Mouse (Mus musculus) embryonic facial prominence, embryonic 13.5 days (tissue): Measurements from ENCODE around the gene Kif23. TPM values are rescaled to one million over a fixed set of nuclear protein-coding genes. Genes with fewer than 3 reads are reported as not detected.

Source experiments
- ATAC-seq: fragments of 200-750 bp; cut with Nextera tagmentation; 2 replicates; pipeline ENCODE4 v1.8.0; 2017; ENCODE audit warnings: low read depth; ENCODE audit not compliant: insufficient number of reproducible peaks, insufficient read depth, low FRiP score, low TSS enrichment
- H3K27ac ChIP-seq: fragments of 300-500 bp; sonication (generic); 2 replicates; pipeline ENCODE4 v1.5.1; 2015; ENCODE audit warnings: moderate library complexity, mild to moderate bottlenecking, inconsistent platforms
- H3K27me3 ChIP-seq: fragments of 300-500 bp; sonication (generic); 2 replicates; pipeline ENCODE4 v1.6.1; 2015; ENCODE audit warnings: mild to moderate bottlenecking, inconsistent platforms
- H3K36me3 ChIP-seq: fragments of 300-500 bp; sonication (generic); 2 replicates; pipeline ENCODE4 v1.6.1; 2015; ENCODE audit warnings: mild to moderate bottlenecking, inconsistent platforms
- H3K4me1 ChIP-seq: fragments of 300-500 bp; sonication (generic); 2 replicates; pipeline ENCODE4 v1.6.1; 2015; ENCODE audit warnings: inconsistent platforms
- H3K4me2 ChIP-seq: fragments of 300-500 bp; sonication (generic); 2 replicates; pipeline ENCODE4 v1.6.1; 2015; ENCODE audit warnings: moderate library complexity, mild to moderate bottlenecking, inconsistent platforms
- H3K4me3 ChIP-seq: fragments of 300-500 bp; sonication (generic); 2 replicates; pipeline ENCODE4 v1.5.1; 2015; ENCODE audit warnings: mild to moderate bottlenecking, inconsistent platforms
- H3K9ac ChIP-seq: fragments of 300-500 bp; sonication (generic); 2 replicates; pipeline ENCODE4 v1.6.1; 2015; ENCODE audit warnings: mild to moderate bottlenecking, inconsistent platforms
- H3K9me3 ChIP-seq: fragments of 300-500 bp; sonication (generic); 2 replicates; pipeline ENCODE4 v1.6.1; 2016; ENCODE audit warnings: inconsistent platforms
- WGBS: fragments of 180-500 bp; shearing (Covaris S2); methylation state at CpG from one replicate; pipeline ENCODE4 v1.1.7; 2015; ENCODE audit warnings: mixed read lengths; 5-methylcytosine and 5-hydroxymethylcytosine counted together
- polyA plus RNA-seq: library from polyadenylated mRNA; unstranded; fragments of >200 nt; fragmentation: Nextera tagmentation; extraction: Ambion mirVana; gene quantifications from 2 replicates; pipeline ENCODE4 v1.2.1, GENCODE M21; 2015

The Kif23 gene
- polyA plus RNA-seq, 1 experiment from 2014 or later: 108 TPM

- ATAC-seq: no peak
- Histone ChIP-seq H3K9me3 (no peaks in the 10 kb centered on the region), H3K36me3 (peaks cover 58% of the 10 kb centered on the region), H3K4me3 (no peak overlapping the region), H3K9ac (no peak overlapping the region), H3K27me3 (no peaks in the 10 kb centered on the region), H3K4me1 (0 out of 2 replicates have a peak, but pooled peaks cover 6% of the 10 kb centered on the region), H3K27ac (no peak overlapping the region), H3K4me2 (no peak overlapping the region)
- WGBS: 90% methylated on average over 3 of the region's 3 CpGs
Measured at GRCm38 (mm10) chr9:61941054-61941453, 5.5 kb downstream of the Kif23 start.

GRCm38 (mm10) chr9:61933333-61933732 lies 13.2 kb downstream of the Kif23 start:
- no peak overlapping the region for H3K27ac ChIP-seq
- peaks cover 89% of the 10 kb centered on the region for H3K36me3 ChIP-seq
- no peak for ATAC-seq
- no peaks in the 10 kb centered on the region for H3K4me1 ChIP-seq
- 76% methylated on average over 2 of the region's 2 CpGs for WGBS
- no peak overlapping the region for H3K4me3 ChIP-seq
- no peaks in the 10 kb centered on the region for H3K9me3 ChIP-seq
- H3K9ac ChIP-seq: no peak overlapping the region
- no peaks in the 10 kb centered on the region for H3K27me3 ChIP-seq
- H3K4me2 ChIP-seq: no peak overlapping the region

GRCm38 (mm10) chr9:61932009-61932408 lies 14.6 kb downstream of the Kif23 start:
- 93% methylated on average over 3 of the region's 3 CpGs for WGBS
- Histone ChIP-seq H3K36me3 (peaks cover 91% of the 10 kb centered on the region), H3K27me3 (no peaks in the 10 kb centered on the region), H3K9me3 (no peaks in the 10 kb centered on the region), H3K4me2 (no peak overlapping the region), H3K9ac (no peak overlapping the region), H3K27ac (no peak overlapping the region), H3K4me1 (no peaks in the 10 kb centered on the region), H3K4me3 (no peak overlapping the region)
- no peak for ATAC-seq

- no peak overlapping the region for H3K4me2 ChIP-seq
- H3K9ac ChIP-seq: no peak overlapping the region
- H3K27ac ChIP-seq: no peak overlapping the region
- H3K27me3 ChIP-seq: no peaks in the 10 kb centered on the region
- H3K36me3 ChIP-seq: peaks cover 89% of the 10 kb centered on the region
- H3K4me3 ChIP-seq: no peak overlapping the region
- no peak for ATAC-seq
- H3K4me1 ChIP-seq: no peaks in the 10 kb centered on the region
- H3K9me3 ChIP-seq: no peaks in the 10 kb centered on the region
- 94% methylated on average over 10 of the region's 10 CpGs for WGBS
Measured at GRCm38 (mm10) chr9:61925086-61925660, 21.4 kb downstream of the Kif23 start.

GRCm38 (mm10) chr9:61920331-61920730 lies 26.2 kb downstream of the Kif23 start:
- no peaks in the 10 kb centered on the region for H3K9me3 ChIP-seq
- WGBS: 94% methylated on average over 6 of the region's 6 CpGs
- ATAC-seq: no peak
- H3K27ac ChIP-seq: no peak overlapping the region
- no peak overlapping the region for H3K4me2 ChIP-seq
- H3K4me1 ChIP-seq: no peaks in the 10 kb centered on the region
- peaks cover 72% of the 10 kb centered on the region for H3K36me3 ChIP-seq
- no peak overlapping the region for H3K9ac ChIP-seq
- H3K4me3 ChIP-seq: no peak overlapping the region
- H3K27me3 ChIP-seq: no peaks in the 10 kb centered on the region

GRCm38 (mm10) chr9:61919464-61919863 lies 27.1 kb downstream of the Kif23 start:
- no peak for ATAC-seq
- H3K27ac ChIP-seq: no peak overlapping the region
- H3K9ac ChIP-seq: no peak overlapping the region
- no peak overlapping the region for H3K4me2 ChIP-seq
- 90% methylated on average over 5 of the region's 5 CpGs for WGBS
- H3K27me3 ChIP-seq: no peaks in the 10 kb centered on the region
- no peaks in the 10 kb centered on the region for H3K9me3 ChIP-seq
- H3K36me3 ChIP-seq: peaks cover 64% of the 10 kb centered on the region
- no peaks in the 10 kb centered on the region for H3K4me1 ChIP-seq
- no peak overlapping the region for H3K4me3 ChIP-seq

- 74% methylated on average over 6 of the region's 6 CpGs for WGBS
- H3K27ac ChIP-seq: no peak overlapping the region
Measured at GRCm38 (mm10) chr9:61917436-61917835, 29.1 kb downstream of the Kif23 start.

GRCm38 (mm10) chr9:61916986-61917385 lies 29.6 kb downstream of the Kif23 start:
- H3K36me3 ChIP-seq: peaks cover 58% of the 10 kb centered on the region
- peaks cover 16% of the 10 kb centered on the region for H3K4me1 ChIP-seq
- no peak overlapping the region for H3K4me3 ChIP-seq
- no peak overlapping the region for H3K27ac ChIP-seq
- H3K27me3 ChIP-seq: no peaks in the 10 kb centered on the region
- H3K9ac ChIP-seq: no peak overlapping the region
- ATAC-seq: no peak
- 95% methylated on average over 3 of the region's 3 CpGs for WGBS
- no peak overlapping the region for H3K4me2 ChIP-seq
- no peaks in the 10 kb centered on the region for H3K9me3 ChIP-seq

More at GRCm38 (mm10) chr9:61917436-61917835, 29.1 kb downstream of the Kif23 start:
- no peaks in the 10 kb centered on the region for H3K9me3 ChIP-seq
- peaks cover 58% of the 10 kb centered on the region for H3K36me3 ChIP-seq
- H3K4me3 ChIP-seq: no peak overlapping the region
- H3K4me1 ChIP-seq: peaks cover 12% of the 10 kb centered on the region
- no peak overlapping the region for H3K9ac ChIP-seq
- H3K4me2 ChIP-seq: no peak overlapping the region
- no peaks in the 10 kb centered on the region for H3K27me3 ChIP-seq
- no peak for ATAC-seq

- WGBS: 45% methylated on average over 4 of the region's 4 CpGs
- Histone ChIP-seq H3K9me3 (no peaks in the 10 kb centered on the region), H3K4me3 (peak overlapping the region; percentile 94), H3K4me1 (peaks cover 20% of the 10 kb centered on the region), H3K36me3 (peaks cover 60% of the 10 kb centered on the region), H3K27ac (peak overlapping the region; percentile 96), H3K4me2 (peak overlapping the region; percentile 82), H3K9ac (peak overlapping the region; percentile 95), H3K27me3 (no peaks in the 10 kb centered on the region)
- ATAC-seq: no peak
Measured at GRCm38 (mm10) chr9:61915393-61916005, 31.1 kb downstream of the Kif23 start.

- Histone ChIP-seq H3K4me3 (peak overlapping the region; percentile 94), H3K27ac (peak overlapping the region; percentile 96), H3K4me1 (peaks cover 20% of the 10 kb centered on the region), H3K4me2 (peak overlapping the region; percentile 82), H3K9me3 (no peaks in the 10 kb centered on the region), H3K36me3 (peaks cover 54% of the 10 kb centered on the region), H3K27me3 (no peaks in the 10 kb centered on the region), H3K9ac (peak overlapping the region; percentile 95)
- 2% methylated on average over 13 of the region's 13 CpGs for WGBS
- ATAC-seq: no peak
Measured at GRCm38 (mm10) chr9:61914917-61915300, 31.7 kb downstream of the Kif23 start.

GRCm38 (mm10) chr9:61914203-61914916 lies 32.2 kb downstream of the Kif23 start, which contains the start of gene Rplp1:
TSS of gene Rplp1 (minus strand) at chr9:61914542.
- under 1% methylated on average over 70 of the region's 70 CpGs for WGBS
- Histone ChIP-seq H3K4me2 (peak within 1 kb of the TSS; percentile 82), H3K4me1 (peaks cover 20% of the 10 kb centered on the region), H3K27me3 (no peaks in the 10 kb centered on the region), H3K36me3 (peaks cover 49% of the 10 kb centered on the region), H3K4me3 (peak within 1 kb of the TSS; percentile 94), H3K27ac (peak within 1 kb of the TSS; percentile 96), H3K9me3 (no peaks in the 10 kb centered on the region), H3K9ac (peak within 1 kb of the TSS; percentile 95)
- ATAC-seq: peak; percentile 93
